Mouse (Mus musculus) cerebellum, adult 9-11 months (tissue): Measurements from ENCODE around the gene Eme2.

Experiments used
- DNase-seq: peaks from one replicate; pipeline ENCODE4 v3.0.0; 2022

The Eme2 gene

DNA sequence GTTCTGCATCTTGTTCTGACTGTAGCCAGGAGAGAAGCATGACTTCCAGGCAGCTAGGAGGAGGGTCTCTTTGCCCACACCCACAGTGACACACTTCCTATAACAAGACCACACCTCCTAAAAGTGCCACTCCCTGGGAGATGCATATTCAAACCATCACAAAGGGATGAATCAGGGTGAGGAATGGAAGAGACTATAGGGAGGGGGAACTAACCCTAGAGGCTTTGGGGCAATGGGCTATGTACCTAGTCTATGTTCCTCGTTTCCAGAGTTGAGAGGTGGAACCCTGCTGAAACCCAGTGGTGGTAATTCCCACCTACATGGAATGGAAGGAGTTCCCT, 20.5 kb downstream of the Eme2 start:
- no peak for DNase-seq

DNA sequence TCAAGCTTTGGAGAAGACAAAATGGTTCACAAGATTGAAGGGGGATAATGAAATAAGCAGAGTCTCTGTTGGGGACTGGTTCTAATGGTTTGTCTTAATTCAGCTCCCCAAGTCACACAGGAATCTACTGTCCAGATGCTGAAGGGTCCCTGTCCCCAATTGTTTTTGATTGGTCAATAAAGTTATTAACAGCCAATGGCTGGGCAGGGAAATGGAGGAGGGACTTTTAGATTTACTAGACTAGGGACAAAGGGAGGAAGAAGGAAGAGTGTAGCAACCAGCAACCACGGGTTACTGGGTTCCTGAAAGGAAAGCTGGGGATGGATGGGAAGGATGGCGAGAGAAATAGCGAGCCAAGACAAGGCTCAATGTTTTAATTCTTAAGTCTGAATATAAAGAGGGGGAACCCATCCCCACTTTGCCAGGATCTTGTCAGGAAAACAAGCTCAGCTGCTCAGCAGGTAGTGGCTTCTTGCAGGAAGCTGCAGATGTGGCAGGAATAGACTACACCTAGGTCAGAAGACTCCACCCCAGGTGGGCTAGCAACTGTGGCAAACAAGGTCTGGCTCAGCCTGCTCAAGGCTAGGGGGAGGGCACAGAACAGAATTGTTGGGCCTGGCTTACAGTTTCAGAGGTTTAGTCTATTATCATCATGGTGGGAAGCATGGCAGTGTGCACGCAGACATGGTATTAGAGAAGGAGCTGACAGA, 21.0 kb downstream of the Eme2 start:
- DNase-seq = no peak

DNA sequence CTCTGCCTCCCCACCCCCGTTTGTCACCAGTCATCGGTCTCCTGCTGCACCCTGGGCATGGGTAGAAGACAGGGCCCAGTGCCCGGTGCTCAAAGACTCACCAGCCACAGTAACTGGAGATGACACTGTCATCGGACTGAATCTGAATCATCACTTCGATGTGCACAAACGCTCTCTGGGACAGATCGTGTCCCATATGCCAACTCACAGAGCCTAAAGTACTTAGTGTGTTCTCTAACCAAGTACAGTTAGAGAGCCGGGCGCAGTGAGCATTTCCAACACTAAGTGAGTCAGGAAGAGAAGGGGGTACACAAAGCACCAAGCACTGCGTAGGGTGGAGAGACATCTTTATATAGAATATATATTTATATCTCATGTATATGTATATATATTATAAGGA, 27.0 kb downstream of the Eme2 start:
- DNase-seq = no peak

DNA sequence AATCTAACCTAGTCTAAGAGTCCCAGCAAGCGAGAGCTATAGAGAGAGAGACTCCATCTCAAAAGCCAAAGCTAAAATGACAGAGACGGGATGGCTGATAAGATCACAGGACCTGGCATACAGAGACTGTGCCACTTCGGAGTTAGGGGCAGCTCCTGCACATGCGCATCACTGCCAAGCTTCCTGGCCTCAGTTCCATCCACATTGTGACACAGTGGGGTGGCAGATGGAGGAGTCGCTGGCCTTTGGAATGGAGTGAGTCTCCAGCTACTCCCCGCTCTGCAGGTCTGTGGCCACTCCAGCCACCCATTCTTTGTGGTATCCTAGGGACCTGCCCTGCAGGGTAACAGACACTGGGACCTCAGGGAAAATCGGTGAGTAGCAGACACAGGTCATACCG, 29.1 kb downstream of the Eme2 start, which contains the start of gene Igfals:
Igfals (plus strand) TSS at position 222 of the 400 bp plus-strand sequence.
- DNase-seq = peak; percentile 91

DNA sequence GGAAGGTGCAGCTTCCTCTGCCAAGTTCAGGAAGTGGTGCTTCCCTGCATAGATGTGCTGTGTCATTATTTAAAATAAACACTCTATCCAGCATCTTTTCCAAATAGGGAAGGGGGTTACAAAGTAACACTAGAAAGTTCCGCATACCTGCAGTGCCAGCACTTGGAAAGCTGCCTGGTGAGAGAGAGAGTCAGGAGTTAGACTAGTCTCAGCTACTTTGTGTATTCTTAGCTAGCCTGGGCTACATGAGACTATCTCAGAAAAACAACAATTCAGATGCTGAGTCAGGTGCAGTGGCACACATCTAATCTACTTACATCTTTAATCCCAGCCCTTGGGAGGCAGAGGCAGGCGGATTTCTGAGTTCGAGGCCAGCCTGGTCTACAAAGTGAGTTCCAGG, 33.1 kb downstream of the Eme2 start:
- no peak for DNase-seq

DNA sequence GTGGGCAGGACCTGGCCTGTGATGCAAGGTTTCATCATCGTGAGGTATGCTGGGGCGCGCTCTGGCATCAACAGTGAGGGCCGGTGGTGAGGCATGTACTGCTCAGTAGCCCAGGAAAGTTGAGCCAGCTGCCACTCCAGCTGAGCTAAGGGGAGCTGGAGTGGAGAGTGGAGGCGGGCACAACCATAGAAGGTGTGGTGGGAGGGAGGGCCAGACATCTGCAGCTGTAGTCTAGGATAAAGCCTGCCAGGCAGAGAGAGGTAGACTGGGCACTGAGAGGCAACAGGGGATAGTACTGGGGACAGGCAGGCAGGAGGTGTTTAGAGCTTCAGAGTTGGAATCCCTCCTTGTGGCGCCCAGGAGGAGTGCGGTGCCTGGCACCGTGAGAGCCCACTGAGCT, 34.8 kb downstream of the Eme2 start:
- no peak for DNase-seq

DNA sequence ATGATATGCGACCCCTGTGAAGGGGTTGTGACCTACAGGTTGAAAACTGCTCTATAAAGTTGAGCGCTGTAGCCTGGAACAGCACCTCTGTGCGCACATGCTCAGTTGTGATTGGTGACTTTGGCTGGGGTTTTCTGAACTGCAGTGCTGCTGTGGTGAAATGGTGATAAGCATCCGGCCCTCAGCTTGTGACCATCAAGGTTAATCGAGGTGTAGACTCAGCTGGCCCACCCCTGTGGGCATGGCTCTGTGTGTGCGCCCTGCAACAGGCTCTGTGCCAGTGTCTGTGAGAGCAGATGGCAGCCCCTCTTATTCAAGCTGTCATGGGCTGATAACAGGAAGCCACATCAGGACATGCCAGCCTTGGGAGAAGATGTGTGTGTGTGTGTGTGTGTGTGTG, 35.9 kb downstream of the Eme2 start:
- DNase-seq = no peak

DNA sequence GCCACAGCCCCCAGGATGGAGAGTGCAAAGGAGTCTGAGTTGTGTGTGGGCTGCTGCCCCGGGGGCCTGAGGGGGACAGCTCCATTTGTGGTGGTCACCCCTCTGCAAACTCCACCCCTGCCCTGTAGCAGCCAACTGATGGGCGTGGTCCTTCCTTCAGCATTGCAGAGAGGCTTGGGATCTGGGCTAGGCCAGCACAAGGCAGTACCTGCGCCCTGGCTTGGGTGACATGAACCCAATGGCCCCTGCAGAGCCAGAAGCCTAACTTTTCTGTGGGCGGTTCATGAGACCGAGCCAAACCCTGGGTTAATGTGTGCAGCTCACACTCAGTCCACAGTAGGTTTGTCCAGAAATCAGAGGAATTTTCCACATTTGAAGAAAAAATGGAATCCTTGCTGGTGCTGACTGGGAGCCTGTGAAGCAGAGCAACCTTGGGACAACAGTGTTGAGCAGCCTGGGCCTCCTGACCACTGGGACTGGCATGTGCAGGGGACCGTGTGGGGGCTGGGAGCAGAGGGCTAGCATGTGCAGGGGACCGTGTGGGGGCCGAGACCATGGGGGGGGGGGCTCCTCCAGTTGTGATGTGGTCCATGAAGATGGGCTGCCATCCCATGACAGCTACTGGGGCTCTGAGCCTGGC, 36.9 kb downstream of the Eme2 start:
- no peak for DNase-seq

DNA sequence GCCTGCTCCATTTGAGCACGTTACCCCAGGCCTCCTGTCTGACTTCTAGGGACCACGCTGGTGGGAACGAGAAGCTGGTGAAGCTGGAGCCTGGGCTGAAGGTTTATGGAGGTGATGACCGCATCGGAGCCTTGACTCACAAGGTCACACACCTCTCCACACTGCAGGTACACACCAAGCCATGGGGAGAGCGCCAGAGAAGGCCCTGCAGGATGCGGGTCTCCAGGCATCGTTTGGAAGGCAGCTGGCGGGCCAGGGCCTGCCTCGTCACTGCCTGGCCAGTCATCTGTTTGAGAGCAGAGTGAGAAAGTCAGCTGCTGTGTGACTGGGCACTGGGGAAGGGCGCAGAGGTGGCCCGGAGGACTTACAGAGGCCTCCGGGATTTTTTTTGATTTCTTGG, 38.3 kb downstream of the Eme2 start:
- no peak for DNase-seq

DNA sequence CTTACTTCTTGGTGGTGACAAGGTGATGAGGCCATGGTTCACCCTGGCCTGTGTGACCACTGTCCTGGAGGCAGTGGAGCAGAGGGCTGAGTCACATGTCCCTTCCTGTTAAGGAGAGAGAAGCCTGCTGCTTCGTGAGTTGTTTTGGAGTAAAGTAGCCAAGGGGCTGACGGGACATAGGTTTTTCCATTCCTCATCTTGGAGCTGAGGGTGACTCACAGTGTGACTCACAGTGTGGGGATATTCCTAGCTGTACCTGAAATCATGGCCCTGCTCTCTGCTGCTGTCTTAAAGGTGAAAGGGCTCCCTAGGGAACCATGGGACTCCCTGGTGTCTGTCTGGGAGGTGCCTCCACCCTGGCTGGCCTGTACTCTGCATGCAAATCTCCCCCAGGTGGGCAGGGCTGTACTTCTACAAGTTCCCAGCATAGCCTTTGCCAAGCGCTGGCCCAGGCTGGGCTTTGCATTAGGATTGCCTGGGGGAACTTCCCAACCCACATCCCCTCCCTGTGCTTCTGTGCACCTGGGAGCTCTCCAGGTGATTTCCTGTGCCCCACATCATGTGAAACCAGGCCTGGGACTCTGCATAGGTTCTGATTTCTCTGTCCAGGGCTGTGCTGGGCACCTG, 38.9 kb downstream of the Eme2 start:
- DNase-seq = no peak

DNA sequence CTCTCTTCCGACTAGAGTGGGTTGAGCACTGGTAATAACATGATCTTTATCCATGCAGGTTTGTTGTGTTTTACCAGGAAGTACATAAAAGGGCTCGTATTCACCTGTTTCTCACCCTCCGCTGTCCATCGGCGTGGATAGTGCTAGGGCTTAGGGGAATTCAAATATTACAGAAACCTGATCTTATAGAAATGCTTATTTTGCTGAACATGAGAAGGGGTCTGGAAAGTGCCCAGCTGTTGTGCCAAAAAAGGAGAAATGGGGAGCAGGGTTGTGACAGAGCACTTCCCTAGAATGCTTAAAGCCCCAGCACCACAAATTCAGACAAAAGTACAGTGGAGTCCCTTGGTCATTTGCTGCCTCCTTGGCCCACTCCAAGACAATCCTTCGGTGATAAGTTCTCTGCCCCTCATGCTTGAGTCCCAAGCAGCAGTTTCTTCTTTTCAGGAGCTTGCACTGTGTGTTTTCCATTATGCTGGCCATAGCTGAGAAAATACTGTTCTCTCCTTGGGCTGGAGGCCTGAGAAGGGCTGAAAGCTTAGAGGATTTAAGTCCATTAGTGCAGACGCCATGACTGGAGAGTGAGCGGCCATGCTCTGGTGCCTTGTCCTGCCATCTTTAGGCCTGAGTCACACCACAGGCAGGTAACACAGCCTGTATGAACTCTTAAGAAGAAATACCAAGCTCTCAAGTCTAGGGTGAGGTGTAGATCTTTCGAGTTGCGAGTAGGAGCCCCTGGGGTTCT, 43.3 kb downstream of the Eme2 start:
- no peak for DNase-seq

DNA sequence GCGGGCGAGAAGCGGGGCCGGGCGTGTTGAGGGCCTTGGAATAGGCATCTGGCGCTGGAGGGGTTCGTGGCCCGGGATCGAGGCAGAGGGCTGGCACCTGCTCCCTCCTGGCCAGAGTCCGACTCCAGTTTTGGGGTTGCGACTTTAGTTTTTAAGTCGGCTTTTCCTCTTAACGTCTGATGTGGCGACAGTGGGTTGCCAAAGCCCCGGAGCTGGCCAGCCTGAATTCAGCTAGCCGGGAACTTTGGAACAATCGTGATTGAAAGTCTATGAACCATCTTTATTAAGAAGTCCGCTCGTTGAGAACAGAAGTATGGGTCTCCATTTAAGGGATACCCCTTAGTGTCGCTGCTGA, 44.1 kb downstream of the Eme2 start:
- DNase-seq = no peak

DNA sequence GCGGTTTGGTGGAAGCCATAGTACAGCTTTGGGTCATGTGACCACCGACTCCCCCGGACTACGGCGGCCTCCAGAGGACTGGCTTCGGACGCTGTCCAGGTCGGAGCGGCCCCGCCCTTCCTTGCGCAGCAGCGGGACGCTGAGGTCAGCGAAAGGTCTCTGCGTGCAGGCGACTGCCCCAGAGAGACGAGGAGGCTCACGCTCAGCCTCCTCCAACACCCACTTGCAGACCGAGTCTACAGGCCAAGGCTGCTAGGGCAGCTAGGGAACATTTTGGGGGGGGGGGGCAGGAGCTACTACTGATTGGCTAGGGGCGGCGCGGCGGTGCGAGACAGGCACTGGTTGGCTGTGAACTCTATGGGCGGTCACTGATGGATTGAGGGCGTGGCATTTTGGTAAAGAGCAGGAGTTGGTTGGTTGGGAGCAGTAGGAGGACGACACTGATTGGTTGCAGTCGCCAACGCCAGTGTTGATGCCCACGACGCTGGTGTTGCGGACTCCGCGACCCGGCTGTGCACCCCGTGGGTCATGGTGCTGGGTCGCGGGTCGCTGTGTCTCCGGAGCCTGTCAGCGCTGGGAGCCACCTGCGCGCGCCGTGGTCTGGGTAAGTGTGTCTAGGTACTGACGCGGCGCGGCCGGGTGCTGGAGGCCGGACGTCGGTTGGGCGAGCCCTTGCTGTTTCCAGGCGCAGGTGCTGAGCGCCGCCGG, 44.7 kb downstream of the Eme2 start, which contains the start of gene Fahd1:
Fahd1 (minus strand) TSS at position 300 of the 708 bp plus-strand sequence.
- peak; percentile 98 for DNase-seq

DNA sequence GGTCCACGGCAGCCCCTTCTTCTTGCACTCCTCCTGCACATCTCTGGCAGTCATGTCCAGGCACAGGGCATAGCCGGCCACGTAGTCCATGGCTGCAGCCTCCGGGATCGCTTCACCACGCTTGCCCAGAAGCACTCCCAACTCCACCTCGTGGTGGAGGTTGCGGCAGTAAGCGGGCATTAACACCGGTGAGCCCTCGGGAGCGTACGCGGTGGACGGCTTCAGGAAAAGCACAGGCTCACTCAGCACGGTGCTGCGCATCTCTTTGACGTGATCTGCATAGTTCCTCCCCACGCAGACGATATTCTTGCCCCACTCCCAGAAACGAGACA, 45.2 kb downstream of the Eme2 start:
- DNase-seq = no peak

DNA sequence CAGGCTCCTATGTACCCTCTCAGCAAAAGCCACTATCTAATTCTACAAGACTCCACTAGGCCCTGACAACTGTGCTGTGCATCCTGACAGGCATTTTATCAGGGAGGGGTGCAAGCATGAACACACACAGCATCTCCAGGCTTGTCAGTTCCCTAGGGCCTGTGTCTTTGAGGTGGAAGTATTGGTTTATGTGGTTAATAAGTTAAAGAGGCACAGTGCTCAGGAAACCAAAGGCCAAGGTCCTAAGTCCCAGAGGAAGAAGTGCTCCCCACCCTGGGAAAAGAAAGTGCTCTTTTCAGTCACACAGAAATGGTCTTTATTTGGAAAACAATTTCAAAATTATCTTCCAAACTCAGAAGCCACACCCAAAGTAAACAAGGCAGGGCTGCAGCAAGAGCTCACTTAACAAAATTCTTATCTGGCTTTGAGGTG, 46.3 kb downstream of the Eme2 start:
- no peak for DNase-seq

DNA sequence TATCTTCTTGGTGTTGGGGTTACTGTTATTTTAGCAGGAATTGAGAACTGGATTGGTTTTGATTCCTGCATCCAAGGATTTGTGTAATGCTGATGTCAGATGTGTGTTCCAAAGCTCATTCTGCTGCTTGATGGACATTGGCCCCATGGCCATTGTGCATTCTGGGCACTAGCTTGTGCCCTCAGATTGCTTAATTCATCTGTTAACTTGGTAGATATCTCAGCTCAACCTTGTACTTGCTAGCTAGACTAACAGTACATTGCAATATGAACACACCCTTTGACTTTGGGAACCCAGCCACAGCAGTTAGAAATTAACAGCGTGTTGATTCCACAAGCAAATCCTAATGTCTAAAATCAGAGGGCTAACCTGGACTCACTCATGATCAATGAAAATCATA, 47.5 kb downstream of the Eme2 start:
- no peak for DNase-seq

DNA sequence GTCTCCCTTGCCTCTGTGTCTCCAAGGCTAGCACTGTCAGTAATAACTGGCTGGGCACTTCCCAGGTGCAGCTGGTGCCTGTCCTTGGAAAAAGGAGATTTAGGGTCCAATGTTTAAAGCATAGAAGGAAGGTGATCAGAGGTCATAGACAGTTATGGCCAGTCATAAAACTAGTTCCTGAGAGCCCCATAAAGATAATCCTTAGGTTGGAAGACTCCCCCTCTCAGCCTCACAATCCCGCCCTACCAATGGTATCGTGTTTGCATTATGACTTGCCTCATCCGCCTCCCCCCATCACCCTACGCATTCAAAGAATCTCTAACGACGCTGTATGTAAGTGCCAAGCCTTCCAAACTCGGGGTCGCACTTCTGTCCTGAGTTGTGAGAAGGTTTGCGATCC, 50.4 kb downstream of the Eme2 start:
- DNase-seq = no peak

DNA sequence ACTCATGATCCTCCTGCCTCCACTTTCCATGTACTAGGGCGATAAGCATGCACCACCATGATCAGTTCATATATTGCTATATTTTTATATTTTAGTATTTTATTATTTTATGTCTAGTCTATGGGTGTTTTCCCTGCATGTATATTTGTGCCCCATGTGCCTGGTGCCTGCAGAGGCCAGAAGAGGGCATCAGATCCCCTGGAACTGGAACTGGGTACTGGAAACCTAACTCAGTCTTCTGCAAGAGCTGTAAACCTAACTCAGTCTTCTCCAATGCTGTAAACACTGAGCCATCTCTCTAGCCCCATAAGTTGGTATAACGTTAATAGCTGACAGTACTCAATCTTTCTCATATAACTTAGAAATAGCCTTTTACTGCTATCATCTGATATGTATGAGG, 52.3 kb downstream of the Eme2 start:
- no peak for DNase-seq

DNA sequence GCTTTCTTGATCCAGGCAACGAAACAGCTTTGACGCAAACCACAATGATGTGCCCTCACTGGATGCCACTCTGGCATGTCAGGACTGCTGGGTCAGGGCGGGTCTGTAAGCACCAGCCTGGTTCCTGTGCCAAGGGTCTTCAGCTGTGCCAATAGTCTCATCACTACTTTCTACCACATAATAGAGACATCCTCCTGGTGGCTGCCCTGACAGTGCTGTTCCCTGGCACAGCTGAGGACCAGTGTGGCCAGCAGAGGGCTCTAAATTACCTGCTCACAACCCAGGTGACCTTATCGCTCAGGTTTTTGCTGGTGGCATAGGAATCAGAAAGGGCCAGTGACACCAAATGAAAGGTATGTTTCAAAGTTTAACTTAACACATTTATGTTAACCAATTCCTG, 53.8 kb downstream of the Eme2 start:
- DNase-seq = no peak

DNA sequence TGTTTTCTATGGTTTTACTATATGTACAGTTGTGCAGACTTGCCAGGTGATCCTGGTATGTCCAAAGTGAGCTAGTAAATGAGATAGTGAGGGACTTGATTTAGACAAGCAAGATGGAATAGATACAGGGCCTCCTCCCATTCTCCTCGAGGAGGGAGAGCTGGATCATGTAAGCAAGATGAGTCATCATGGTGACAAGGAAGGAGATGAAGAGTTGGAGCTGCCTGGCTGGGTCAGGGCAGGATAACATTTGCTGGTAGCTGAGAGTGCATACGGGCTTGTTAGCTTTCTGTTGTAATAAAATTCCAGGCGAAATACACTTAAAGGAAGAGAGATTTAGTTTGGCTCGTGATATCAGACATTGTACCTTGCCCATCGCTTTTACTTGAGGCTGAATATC, 54.5 kb downstream of the Eme2 start:
- no peak for DNase-seq

DNA sequence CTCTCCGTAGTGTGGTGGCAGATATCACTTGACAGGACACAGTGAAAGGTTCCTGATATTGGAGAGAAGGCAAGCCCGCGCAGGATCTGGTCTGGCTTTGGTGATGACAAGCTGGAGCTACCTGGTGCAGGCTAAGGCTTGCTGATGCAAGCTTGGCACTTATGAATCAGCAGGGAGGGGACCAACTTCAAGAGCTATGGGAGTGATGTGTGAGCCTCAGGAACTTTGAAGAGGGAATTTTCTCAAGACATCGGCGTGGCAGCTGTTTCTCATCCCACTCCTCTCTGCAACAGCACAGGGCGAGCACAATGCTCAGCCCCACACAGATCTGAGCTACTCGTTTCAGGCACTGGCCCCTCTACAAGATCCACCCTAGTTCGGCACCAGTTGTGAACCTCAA, 55.0 kb downstream of the Eme2 start, which contains the start of gene Hagh:
Hagh (plus strand) TSS at position 302 of the 400 bp plus-strand sequence.
- DNase-seq = no peak
